Mouse (Mus musculus) heart, postnatal 0 days (tissue): ENCODE data around the gene Aox3.

Experiments used
- CTCF ChIP-seq: IDR thresholded peaks from 2 replicates; pipeline ENCODE4 v1.5.1; 2016; ENCODE audit warnings: antibody characterized with exemption, control low read depth, low read depth
- EP300 ChIP-seq: IDR thresholded peaks from 2 replicates; pipeline ENCODE4 v1.6.1; 2016; ENCODE audit warnings: antibody characterized with exemption, low read depth

GRCm38 (mm10) chr1:58072416-58072815 lies 40.5 kb upstream of the Aox3 start:
- TF ChIP-seq EP300 = no peak
- no peak for TF ChIP-seq CTCF
